Mouse (Mus musculus) kidney, postnatal 25 days (tissue): ENCODE results near the gene Ppm1l.
A peak's percentile ranks its signal among the peaks of the same experiment; 100 is the strongest.

Experiments
- DNase-seq, 2 experiments: peaks; one replicate each; pipeline ENCODE4 v3.0.0; 2021; ENCODE audit warnings: mixed read lengths in 2 of 2

Gene Ppm1l

DNA sequence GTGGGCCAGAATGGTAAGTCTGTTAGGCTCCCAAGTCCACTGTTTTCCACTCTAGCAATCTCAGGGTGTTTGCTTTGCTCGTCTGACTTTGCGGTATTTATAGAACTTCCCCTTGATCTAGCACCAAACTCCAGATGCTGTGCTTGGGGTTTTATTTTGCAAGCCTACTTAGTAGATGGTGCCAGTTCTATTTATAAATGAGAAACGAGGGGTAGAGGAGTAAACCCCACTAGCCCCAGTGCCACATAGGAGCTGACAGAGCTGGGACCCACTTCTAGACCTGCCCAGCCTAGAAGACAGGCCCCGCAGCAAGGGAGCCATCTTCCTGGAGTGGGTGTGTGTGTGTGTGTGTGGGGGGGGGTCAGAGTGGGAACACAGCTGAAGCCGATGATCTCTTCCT, 130.3 kb downstream of the Ppm1l start:
- DNase-seq = no peak

DNA sequence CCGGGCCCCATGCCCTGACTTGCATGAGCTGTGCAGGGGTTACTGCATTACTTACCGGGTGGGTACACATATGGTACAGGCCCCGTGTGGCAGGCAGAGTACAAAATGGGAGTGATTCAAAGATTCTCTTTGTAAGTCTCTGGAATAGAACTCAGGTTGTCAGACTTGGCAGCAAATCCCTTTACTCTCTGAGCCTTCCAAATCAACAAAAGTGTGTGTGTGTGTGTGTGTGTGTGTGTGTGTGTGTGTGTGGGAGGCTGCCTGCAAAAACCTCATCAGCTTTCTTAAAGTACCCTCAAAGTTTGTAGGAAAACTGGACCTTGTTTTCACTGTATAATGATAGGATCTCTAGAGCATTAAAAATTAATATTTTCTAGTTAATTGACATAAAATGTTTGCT, 132.4 kb downstream of the Ppm1l start:
- DNase-seq = no peak

- no peak for DNase-seq
Observed at GRCm38 (mm10) chr3:69454330-69454729, 137.7 kb downstream of the Ppm1l start.

- DNase-seq = no peak
Observed at GRCm38 (mm10) chr3:69456071-69456470, 139.4 kb downstream of the Ppm1l start.

GRCm38 (mm10) chr3:69458756-69459155, 142.1 kb downstream of the Ppm1l start:
- DNase-seq = no peak

GRCm38 (mm10) chr3:69461956-69462355, 145.3 kb downstream of the Ppm1l start:
- no peak for DNase-seq

DNA sequence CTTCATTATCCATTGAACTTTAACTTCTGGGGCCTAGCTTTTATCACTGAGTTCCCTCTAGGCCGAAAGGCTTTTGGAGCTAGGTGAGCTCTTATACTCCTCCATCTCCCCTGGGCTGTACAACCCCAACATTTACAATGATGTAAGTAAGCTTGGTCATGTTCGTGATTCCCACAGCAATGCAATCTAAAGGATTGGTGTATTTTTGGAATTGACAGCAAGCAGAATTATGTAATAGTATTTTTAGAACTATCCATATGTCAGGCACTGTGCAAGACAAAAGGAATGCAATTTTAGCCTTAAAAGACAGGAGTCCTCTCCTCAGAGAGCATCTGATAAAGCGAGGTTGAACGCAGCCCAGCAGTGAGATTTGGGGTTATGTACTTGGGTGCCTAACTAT, 149.1 kb downstream of the Ppm1l start:
- DNase-seq = no peak

- DNase-seq = no peak
Observed at GRCm38 (mm10) chr3:69468280-69469008, 151.8 kb downstream of the Ppm1l start.

DNA sequence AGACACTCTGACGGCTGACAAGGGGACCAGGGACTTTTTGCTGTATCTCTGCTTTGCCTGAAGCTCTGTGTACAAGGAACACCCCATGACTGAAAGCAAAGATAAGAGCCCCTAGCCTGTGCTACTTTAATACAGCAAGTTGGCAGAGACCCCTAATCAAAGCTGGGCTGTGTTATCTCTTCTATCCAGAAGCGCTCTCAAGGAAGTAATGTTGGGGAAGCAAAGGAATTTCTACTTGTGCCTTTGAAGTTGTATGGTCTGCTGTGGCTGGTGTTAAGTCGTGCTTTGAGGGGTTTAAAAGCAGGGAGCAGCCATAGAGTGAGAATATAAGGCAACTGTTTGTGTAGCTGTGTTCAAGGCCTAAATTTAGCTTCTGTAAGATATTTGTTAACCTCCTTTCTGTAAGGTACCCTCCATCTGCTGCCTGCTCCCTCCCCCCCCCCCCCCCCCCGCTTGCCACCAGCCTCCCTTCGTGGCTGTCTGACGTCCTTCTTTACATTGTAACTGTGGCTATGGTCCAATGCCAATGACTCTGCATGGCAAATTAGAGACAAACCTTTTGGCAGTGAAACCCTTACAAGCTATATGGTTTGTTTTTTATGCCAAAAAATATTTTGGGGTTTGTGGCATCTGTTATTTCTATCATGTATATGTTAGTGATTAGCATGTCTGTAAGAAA, 152.9 kb downstream of the Ppm1l start:
- no peak for DNase-seq

DNA sequence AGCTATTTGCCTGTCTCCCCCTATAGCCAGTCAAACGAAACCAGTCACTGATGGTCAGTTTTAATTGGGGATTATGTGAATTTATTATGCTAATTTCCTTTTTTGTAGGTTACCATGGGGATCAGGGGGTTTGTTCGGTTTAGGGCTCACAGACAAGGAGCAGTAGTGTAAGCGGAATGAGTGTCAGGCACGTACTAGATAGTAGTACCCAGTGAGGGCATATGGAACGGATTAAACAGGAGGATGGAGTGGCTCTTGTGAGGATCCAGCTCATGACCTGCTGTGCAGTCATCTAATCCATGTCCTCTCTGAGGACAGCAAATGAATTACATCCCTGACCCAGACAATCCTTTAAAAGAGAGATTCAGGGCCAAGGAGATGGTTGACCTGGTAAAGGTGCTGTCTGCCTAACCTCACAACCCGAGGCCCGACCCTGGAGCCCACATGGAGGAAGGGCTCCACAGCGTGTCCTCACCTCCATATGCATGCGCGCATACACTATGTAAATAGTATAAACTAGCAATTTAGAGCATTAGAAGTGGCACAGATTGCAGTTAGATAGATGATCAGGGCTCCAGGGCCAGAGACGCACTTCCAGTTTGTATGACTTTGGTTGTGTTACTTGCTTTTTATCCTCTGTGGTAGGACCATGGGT, 153.6 kb downstream of the Ppm1l start:
- DNase-seq = no peak

- no peak for DNase-seq
Observed at GRCm38 (mm10) chr3:69475850-69476450, 159.3 kb downstream of the Ppm1l start.

DNA sequence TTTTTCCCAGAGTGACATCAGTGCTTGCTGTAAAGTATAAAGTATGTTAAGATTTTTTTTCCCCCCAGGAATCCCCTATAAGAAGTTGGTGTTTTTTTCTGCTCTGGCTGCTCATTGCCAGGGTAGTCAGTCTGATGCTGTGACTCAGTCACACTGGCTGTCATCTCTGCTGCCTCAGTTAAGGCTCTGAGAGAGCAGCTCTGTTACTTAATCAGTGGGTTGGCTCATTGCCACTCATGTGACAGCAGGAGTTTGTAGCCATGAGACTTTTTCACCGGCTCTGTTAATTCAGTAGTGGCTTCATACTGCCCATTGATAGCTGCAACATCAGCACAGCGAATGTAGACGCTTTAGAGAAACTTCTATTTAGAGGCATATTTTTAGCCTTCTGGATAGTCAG, 163.3 kb downstream of the Ppm1l start:
- DNase-seq = peak; percentile 66 to 67

GRCm38 (mm10) chr3:69481835-69482234, 165.2 kb downstream of the Ppm1l start:
- DNase-seq = peak; percentile 46 to 79

DNA sequence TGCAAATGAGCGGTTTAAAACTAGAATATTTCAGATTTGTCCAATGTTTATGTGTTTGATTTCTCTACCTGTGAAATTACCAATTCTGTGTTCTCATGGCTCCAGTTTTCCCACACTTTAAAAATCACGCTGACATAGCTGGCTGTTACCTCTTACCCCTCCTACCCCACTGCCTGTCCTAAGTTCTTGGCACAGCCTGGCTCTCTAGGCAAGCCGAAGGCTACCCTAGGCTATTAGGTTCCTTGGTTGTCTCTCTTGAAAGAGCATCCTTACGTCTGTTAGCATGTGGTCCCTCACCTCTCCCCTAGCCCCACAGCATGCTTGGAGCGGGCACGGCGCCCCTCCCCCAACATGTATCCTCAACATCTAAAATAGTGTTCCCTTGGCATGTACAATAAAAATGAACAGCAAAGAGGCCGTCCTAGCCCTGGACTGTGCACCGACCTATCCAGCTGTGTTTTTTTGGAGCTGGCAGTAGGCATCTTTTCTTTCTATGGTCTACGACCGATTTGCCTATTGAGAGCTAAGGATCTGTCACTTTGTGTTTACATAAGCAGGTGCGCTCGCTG, 167.4 kb downstream of the Ppm1l start:
- no peak for DNase-seq

DNA sequence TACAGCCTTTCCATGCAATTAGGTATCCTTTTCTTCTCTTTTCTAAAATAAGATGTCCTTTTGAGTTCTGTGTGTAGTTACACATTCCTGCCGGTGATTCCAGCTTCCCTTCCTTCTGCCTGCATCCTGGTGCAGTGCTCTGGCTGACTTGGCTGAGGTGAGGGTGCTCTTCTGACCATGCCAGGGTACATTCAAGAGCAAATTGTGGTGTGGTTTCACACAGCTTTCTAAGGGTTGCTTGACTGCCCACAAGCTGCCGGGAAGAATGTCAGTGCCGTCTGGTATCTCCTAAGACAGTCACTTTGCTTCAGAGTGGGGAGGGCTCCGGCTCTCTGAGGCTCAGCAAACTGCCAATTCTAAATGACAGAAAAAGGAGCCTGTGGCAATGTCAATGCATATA, 167.9 kb downstream of the Ppm1l start:
- DNase-seq = no peak

DNA sequence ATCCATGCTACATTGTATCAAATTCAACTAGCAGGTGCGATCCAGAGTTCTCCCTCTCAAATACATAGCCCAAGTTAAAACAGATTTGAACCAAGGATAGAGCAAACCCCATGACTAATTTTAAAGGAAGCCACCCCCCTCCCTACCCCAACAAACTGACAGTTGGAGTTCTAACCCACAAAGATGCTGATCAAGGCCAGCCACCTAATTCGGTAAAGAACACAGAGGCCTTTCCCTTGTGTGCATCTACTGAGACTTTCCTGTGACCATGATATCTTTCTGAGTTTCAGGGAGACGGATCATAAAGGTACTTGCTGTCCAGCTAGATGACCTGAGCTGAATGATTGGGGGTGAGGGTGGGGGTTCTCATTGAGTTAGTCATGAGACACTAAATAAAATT, 168.7 kb downstream of the Ppm1l start:
- DNase-seq = no peak

DNA sequence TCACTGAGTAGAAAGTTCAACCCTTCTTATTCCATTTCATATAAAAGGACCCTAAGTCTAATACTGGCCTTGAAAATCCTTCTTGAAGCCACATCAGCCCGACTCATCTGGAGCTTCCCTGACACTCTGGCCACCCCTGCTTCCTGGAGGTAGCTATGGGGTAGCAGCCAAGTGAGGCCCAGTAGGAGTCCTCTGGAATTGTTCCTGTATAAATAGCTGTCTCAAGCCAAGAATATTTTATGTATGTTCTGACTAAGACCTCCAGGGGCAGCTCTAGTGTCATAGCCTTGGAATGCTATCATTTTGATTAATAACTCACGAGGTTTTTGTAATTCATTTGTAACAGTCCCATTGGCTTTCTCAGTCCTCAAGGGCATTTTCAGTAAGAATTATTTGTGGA, 169.1 kb downstream of the Ppm1l start:
- DNase-seq = peak in 1 of 2 experiments; percentile 9

DNA sequence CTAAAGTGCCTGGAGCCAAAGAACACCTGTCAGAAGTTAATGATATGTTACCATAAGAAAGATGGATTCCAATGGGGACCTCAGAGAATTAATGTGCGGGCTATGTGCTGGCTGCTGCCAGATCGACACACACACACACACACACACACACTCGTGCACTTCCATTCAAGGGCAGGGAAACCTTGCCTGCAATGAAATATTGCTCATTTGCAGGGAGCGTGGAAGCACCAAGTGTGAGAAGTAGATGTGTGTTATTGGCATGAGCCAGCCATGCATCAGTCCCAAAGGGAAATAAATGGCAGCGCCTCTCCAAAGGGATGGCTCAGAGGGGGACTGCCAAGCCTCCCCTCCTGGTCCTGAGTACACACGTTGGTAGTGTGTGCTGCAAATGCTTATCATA, 170.8 kb downstream of the Ppm1l start:
- DNase-seq = peak in 1 of 2 experiments; percentile 10

GRCm38 (mm10) chr3:69489669-69490068, 173.0 kb downstream of the Ppm1l start:
- no peak for DNase-seq

DNA sequence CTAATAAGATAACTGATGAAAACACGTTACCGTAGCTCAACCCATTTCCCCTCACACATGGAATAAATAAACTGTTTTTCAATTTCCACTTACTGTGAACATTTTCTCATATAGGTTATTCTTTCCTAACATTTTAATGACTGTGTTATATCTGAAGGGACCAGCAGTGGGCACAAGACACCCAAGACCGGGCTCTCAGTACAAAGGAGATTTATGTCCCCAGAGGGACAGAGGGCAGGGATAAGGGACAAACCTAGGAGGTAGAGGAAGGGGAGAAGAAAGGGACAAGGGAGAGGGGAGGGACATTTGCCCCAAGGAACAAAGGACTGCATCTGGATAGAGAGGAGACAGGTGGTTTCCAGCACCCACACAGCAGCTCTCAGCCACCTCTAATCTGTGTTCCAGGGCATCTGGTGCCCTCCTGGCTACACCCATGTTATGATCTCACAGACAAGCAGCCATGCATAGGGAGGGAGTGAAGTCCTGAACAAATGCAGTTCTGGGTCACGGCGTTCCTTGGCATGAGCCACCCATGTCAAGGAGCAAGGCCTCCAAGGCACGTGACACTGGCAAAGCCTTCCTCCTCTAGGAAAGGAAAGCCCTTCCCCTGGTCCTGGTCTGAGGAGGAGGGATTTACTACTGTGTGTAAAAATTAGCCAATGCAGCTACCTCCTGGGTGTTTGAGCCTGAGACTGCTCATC, 174.5 kb downstream of the Ppm1l start:
- peak; percentile 87 to 96 for DNase-seq

DNA sequence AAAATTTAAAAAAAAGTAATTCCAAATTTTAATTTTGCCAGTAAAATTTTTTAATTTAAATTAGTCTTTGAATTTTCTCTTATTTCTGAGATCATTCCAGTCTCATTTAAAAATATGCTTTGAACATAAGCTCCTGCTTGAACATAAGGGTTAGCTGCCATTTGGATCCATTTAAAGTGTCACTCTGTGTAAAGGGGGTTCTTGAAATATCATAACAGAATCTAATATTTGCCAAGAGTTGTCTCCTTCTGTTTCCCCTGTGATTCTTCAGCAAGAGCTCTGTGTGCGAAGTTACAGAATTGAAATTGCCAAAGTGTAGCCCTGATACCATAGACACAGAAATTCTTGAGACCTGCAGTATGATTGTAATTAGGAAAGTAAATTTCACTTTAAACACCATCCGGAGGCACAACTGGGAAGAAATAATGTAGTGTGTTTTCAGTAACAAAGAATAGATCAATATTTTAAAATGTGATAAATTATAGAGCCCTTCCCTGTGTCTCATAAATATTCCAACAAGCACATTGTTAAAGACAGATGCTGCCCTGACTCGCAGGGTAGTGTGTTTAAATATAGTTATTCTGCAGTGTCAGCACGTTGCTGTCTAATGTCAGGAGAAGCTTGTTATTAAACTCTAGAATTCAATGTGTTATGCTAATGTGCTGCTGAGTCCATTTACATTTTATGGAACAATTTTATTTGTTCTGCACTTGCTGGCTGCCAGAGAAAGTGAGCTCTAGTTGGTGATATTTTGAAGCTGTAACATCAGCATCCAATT, 177.8 kb downstream of the Ppm1l start:
- DNase-seq = no peak

GRCm38 (mm10) chr3:69497178-69497577, 180.5 kb downstream of the Ppm1l start:
- DNase-seq = no peak
